Mouse (Mus musculus) monocyte, adult 2 months (primary cell): Measurements from ENCODE around the gene Cfi.

Source experiments
- DNase-seq, 2 experiments: peaks; one replicate each; pipeline ENCODE4 v3.0.0; 2022; ENCODE audit warnings: low spot score in 2 of 2, low read depth in 1 of 2

Cfi gene

GRCm38 (mm10) chr3:129863698-129864097 is 28.0 kb downstream of the Cfi start:
- peak in 1 of 2 experiments; percentile 16 for DNase-seq

DNA sequence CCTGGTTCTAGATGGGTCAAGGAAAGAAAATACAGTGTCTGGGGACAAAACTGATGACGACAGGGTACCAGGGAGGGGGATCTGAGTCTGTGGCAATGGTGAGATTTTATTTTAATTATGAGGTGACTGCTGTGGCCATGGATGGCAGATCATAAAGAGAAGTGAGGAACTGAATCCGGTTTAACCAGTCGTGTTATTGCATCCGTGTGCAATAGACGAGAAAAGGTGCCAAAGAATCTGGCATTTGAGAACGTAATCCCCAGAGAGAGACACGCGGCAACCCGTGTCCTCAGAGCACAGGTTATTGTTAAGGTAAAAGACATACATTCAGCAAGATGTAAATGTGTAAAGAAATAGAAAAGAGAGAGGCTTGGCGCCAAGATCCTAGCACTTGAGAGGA is 41.6 kb downstream of the Cfi start:
- no peak for DNase-seq

GRCm38 (mm10) chr3:129878405-129879021 is 42.8 kb downstream of the Cfi start, which contains the start of gene Pla2g12a:
Gene Pla2g12a, plus strand, starts transcription at chr3:129878606.
- DNase-seq: peak in 1 of 2 experiments; percentile 68

DNA sequence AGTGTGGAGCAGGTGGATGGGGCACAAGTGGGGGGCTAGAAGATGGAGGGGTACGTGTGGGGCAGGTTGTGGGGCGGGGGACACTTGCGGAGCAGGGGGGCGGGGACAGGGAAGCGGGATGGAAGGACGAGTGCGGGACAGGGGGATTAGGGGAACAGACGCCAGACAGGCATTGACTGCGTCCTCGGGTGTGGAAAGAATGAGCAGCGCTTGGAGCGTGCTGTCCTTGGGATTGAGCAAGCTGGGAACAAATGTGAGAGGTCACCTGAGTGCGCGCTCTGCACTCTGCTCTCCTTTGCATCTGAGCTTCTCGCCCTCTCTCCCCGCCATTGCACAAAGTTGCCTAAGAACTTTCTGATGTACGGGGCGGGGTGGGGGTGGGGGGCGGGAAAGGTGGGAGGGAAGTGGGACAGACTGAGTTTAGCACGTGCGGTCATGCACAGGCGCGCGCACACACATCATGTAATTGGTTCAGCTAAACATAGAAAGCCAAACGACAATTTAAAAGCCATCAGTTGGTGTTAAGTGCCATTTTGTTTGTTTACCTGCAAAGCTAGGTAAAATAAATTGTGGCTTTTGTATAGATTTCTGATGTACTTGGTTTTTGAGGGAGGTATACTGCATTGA is 43.6 kb downstream of the Cfi start:
- no peak for DNase-seq

GRCm38 (mm10) chr3:129879913-129880312 is 44.2 kb downstream of the Cfi start:
- no peak for DNase-seq

DNA sequence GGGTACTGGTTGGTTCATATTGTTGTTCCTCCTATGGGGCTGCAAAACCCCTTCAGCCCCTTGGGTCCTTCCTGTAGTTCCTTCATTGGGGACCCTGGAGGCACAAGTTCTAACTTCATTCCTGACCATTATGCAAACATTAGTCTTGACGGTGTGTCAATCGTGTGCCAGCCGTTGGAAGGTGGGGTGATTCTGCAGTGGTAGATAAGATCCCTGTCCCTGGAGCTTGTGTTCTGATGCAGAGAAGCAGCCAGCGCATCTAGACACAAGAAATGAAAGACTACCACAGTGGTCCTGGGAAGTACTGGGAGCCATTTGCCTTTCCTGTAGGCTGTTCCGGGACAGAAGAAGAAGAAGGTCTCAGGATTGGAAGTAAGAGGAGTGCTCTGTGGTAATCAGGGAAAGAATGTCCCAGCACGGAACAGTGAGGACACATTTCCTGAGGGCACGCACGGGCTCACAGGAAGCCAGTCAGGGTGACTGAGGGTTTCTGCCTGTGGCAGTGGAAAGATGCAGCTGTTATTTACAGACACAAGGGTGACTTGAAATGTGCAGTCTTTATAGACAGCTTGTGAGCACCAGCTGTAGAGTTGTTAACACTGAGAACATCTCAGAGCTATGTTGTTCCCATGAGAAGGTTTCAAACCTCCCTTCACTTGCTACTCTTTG is 45.4 kb downstream of the Cfi start:
- no peak for DNase-seq

DNA sequence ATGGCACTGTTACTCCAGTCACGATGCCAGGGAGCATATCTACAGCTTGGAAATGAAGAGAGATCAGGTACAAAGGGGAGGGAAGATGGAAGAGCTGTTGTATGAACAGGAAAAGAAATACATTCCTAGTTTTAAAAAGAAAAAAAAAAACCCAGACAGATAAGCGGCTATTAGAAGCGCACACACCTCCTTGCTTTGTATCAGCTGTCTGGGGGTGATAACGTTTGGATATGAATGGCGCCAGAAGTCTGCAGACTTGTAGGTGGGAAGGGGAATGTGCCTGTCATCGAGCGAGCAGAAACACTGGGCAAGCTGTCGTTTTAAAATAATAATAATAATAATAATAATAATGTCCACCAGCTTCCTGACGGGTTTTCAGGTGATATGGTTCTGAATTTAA is 49.9 kb downstream of the Cfi start:
- DNase-seq: no peak

GRCm38 (mm10) chr3:129886430-129886829 is 50.7 kb downstream of the Cfi start:
- no peak for DNase-seq

- DNase-seq: no peak
Measured at GRCm38 (mm10) chr3:129887779-129888517, 52.3 kb downstream of the Cfi start.

DNA sequence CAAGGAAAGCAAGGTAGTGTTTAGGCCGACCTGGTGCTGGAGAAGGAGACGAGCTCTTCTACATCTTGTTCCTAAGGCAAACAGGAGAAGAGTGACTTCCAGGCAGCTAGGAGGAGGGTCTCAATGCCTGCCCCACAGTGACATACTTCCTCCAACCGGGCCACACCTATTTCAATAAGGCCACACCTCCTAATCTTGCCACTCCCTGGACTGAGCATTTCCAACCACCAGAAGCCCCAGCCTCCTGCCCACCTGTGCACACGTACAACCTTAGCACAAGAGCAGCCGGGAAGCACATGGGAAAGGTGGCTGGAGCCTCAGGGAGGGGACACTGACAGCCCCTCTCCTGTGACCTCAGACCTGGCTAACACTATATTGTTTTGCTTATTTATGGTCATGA is 56.3 kb downstream of the Cfi start:
- DNase-seq: no peak

DNA sequence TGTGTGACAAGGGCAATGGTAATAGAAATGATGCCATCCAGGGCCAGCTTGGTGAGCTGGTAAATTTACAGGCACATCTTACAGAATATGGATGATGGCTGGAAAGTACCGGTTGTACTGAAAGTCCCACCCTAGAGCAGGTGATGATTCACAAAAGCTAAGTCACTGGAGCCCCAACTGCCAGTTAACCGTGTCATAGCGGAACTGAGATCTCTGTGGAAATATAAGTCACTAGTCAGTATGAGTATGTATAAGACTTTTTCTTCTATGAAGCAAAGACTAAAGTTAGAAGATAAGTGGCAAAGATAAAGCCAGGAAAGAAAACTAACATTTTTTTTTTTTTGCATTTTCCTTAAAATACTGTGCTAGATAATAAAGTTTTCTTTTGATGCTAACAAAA is 57.5 kb downstream of the Cfi start:
- no peak for DNase-seq

DNA sequence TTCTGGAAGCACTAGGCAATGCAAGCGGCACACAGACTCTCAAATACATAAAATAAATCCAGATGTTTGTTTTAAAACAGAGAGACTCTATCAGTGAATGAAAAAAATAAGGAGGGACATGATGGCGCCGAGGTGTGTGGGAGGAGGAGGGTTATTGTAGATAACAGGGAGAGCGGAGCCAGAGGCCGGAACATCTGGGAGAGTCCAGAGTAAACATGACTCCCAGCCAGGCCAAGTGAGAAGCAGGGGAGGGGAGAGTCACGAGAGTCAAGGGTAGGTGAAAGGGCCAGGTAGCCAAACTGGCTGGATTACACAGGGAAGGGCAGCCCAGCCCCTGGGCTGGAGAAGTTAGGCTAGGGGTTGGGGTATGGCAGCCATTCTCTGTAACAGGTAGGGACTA is 60.9 kb downstream of the Cfi start:
- no peak for DNase-seq

DNA sequence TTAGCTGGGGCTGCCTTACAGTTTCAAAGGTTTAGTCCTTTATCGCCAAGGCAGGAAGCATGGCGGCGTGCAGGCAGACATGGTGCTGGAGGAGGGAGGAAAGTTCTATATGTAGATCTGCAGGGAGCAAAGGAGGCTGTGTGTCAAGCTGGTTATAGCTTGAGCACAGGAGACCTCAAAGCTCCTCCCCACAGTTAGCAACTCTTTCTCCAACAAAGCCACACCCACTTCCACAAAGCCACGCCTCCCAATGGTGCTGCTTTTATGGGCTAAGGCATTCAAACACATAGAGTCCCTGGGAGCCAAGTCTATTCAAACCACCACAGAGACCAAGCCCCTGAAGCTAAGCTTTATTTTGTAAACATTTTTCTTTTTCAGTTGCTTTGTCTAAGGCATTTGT is 63.2 kb downstream of the Cfi start:
- DNase-seq: no peak

GRCm38 (mm10) chr3:129901271-129901809 is 65.7 kb downstream of the Cfi start, which contains the start of gene Casp6:
Gene Casp6, plus strand, starts transcription at chr3:129901425.
- DNase-seq: peak in 1 of 2 experiments; percentile 63

GRCm38 (mm10) chr3:129903369-129903768 is 67.7 kb downstream of the Cfi start:
- DNase-seq: no peak

DNA sequence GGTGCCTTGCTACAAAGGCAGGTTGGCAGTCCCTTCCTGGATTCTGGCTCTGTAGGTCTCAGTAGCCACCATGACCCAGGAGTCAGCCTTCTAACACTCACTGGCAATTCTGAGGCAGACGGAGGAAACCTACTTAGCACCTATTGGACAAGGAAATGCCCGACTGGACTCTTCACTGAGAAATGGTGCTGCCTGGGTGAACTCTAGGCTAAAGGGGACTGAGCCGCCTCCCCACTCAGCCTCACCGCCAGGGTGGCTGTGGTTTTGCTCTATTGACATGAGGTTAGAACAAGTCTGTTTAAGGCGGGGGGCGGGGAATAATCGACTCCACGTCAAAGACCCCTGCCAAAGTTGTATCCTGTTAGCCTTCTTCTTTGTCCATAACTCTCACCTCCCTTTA is 68.2 kb downstream of the Cfi start:
- no peak for DNase-seq

DNA sequence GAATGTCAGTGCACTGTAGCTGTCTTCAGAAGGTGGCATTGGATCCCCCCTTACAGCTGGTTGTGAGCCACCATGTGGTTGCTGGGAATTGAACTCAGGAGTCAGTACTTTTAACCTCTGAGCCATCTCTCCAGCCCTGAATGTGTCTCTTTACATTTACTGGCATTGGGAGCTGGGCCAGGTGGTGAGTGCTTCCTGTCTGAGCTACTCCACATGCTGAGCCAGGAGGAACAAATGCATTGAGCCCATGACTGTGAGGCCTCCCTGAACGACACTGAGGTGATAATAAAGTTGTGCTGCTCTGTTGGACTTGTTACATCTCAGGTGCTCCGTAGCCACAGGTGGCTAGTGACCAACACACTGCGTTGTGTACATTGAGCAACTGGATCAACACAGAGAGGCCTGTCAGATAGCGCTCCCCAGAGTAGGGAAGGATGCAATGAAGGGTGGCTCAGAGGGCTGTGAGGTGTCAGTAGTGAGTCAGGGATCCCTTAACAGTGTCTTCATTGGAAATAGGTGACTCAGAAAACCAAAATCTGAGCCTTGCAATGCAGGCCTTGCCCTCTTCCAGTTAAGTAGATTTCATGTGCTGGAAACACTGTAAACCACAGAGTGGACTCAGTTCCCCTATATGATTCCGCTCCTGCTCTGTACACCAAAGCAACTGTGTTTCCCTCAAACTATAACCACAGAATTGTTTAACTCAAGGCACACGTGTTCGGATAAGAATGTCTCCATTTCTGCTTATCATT is 68.9 kb downstream of the Cfi start:
- DNase-seq: peak; percentile 14 to 33

- no peak for DNase-seq
Measured at GRCm38 (mm10) chr3:129912025-129912424, 76.3 kb downstream of the Cfi start.

- no peak for DNase-seq
Measured at GRCm38 (mm10) chr3:129913241-129913640, 77.6 kb downstream of the Cfi start.

DNA sequence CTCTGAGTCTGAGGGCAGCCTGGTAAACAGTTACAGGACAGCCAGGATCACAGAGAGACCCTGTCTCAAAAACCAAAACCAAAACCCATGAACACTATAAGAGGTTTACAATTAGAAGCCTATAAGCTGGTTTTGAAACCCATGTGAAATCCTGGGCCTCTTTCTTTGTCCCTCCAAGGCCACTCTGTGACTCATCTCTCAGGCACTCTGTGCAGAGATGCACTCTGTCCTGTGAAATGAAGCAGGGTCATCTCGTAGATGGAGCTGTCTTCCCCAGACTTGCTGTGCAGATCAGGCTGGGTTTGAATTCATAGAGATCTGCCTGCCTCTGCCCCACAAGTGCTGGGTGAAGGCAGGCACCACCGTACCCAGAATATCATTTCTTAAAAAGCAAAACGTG is 81.7 kb downstream of the Cfi start:
- DNase-seq: no peak

DNA sequence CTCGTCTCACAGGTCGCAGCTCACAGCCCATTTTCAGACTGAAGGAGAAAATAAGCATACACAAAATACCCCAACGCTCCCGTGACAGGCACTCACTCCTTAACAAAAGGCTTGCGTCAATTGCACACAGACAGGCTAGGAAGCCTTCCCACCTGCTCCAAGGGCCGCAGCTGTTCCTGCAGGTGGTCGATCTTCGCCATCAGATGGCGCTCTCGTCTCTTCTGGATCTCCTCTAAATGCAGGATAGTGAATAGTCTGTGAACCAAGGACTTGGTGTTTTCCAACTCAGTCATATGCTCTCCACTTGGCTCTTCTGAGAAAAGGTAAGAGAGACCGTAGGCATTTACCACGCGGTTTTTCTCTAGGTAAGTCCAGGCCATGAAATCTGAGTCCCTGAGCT is 82.8 kb downstream of the Cfi start:
- DNase-seq: no peak
